Mouse (Mus musculus) intestine, embryonic 14.5 days (tissue): ENCODE data around the gene S1pr5. TPM values are rescaled to one million over a fixed set of nuclear protein-coding genes. Genes with fewer than 3 reads are reported as not detected.
"Not testable (repeated sequence)": the region's sequence is repeated elsewhere in the genome, so short reads cannot be mapped to it uniquely, and the experiment has no call there.

Experiments
- ATAC-seq: fragments of 200-750 bp; cut with Nextera tagmentation; replicated peaks from 2 replicates; pipeline ENCODE4 v1.8.0; 2017; ENCODE audit warnings: low read depth, moderate number of reproducible peaks, moderate TSS enrichment, moderate library complexity; ENCODE audit not compliant: low FRiP score, low TSS enrichment
- DNase-seq: peaks from one replicate; pipeline ENCODE4 v3.0.0-alpha.2; 2018; ENCODE audit warnings: low spot score
- H3K27ac ChIP-seq: fragments of 300-500 bp; sonication (generic); 2 replicates; pipeline ENCODE4 v1.5.1; 2014; ENCODE audit warnings: low read depth, mild to moderate bottlenecking, control low read depth
- H3K27me3 ChIP-seq: fragments of 300-500 bp; sonication (generic); replicated peaks from 2 replicates; pipeline ENCODE4 v1.6.1; 2014; ENCODE audit warnings: low read length, control low read depth; ENCODE audit not compliant: control insufficient read depth, insufficient read depth
- H3K36me3 ChIP-seq: fragments of 300-500 bp; sonication (generic); 2 replicates; pipeline ENCODE4 v1.6.1; 2014; ENCODE audit warnings: low read length, control low read depth; ENCODE audit not compliant: control insufficient read depth, insufficient read depth
- H3K4me1 ChIP-seq: fragments of 300-500 bp; sonication (generic); replicated peaks from 2 replicates; pipeline ENCODE4 v1.6.1; 2014; ENCODE audit warnings: low read length, control low read depth, mixed read lengths; ENCODE audit not compliant: control insufficient read depth, insufficient read depth
- H3K4me2 ChIP-seq: fragments of 300-500 bp; sonication (generic); 2 replicates; pipeline ENCODE4 v1.6.1; 2014; ENCODE audit warnings: low read length
- H3K4me3 ChIP-seq: fragments of 300-500 bp; sonication (generic); 2 replicates; pipeline ENCODE4 v1.5.1; 2014; ENCODE audit warnings: low read depth, low read length, control low read depth, mixed read lengths
- H3K9ac ChIP-seq: fragments of 300-500 bp; sonication (generic); 2 replicates; pipeline ENCODE4 v1.6.1; 2014; ENCODE audit warnings: mild to moderate bottlenecking, low read length
- H3K9me3 ChIP-seq: fragments of 300-500 bp; sonication (generic); 2 replicates; pipeline ENCODE4 v1.6.1; 2016; ENCODE audit warnings: low read length, control low read depth; ENCODE audit not compliant: control insufficient read depth
- WGBS: fragments of 180-500 bp; shearing (Covaris S2); extraction: QIAGEN DNeasy Blood & Tissue Kit; methylation state at CpG from one replicate; pipeline ENCODE4 v1.1.7; 2014; 5-methylcytosine and 5-hydroxymethylcytosine counted together
- polyA plus RNA-seq: library from polyadenylated mRNA; unstranded; fragments of >200 nt; fragmentation: Nextera tagmentation; extraction: Ambion mirVana; gene quantifications from 2 replicates; pipeline ENCODE4 v1.2.1, GENCODE M21; 2014

Gene S1pr5
- polyA plus RNA-seq: 0.07 and 0.13 TPM in 2 replicates

- ATAC-seq (no peak), DNase-seq (no peak)
- H3K4me1 ChIP-seq: peaks cover 11% of the 10 kb centered on the region
- H3K27me3 ChIP-seq: peaks cover 90% of the 10 kb centered on the region
- no peaks in the 10 kb centered on the region for H3K9me3 ChIP-seq
- WGBS: 1% methylated on average over 30 of the region's 30 CpGs
- no peak within 1 kb of the TSS for H3K27ac ChIP-seq
- no peaks in the 10 kb centered on the region for H3K36me3 ChIP-seq
- no peak within 1 kb of the TSS for H3K9ac ChIP-seq
- peak within 1 kb of the TSS; percentile 11; the same call in 1 of the 2 replicates for H3K4me3 ChIP-seq
- peak within 1 kb of the TSS; percentile 41 for H3K4me2 ChIP-seq
These were observed at the start of gene S1pr5 for GRCm38 (mm10) chr9:21248326-21248725. TSS of gene S1pr5 (minus strand) at chr9:21248443.

GRCm38 (mm10) chr9:21292271-21292670 lies 44.0 kb upstream of the S1pr5 start:
- no peak overlapping the region for H3K27ac ChIP-seq
- peaks cover 12% of the 10 kb centered on the region for H3K4me1 ChIP-seq
- H3K36me3 ChIP-seq: no peaks in the 10 kb centered on the region
- DNase-seq: no peak
- H3K4me3 ChIP-seq: no peak overlapping the region
- no peak overlapping the region for H3K9ac ChIP-seq
- no peaks in the 10 kb centered on the region for H3K9me3 ChIP-seq
- peak overlapping the region; percentile 72 for H3K4me2 ChIP-seq
- no peaks in the 10 kb centered on the region for H3K27me3 ChIP-seq
- no peak for ATAC-seq
- 95% methylated on average over 3 of the region's 3 CpGs for WGBS

GRCm38 (mm10) chr9:21291868-21292267 lies 43.6 kb upstream of the S1pr5 start:
- H3K27me3 ChIP-seq, ATAC-seq, H3K36me3 ChIP-seq, H3K9me3 ChIP-seq: not testable (repeated sequence)
- 16% methylated on average over 7 of the region's 7 CpGs for WGBS
- Histone ChIP-seq H3K27ac (peak overlapping the region; percentile 85), H3K9ac (peak overlapping the region; percentile 44), H3K4me2 (peak overlapping the region; percentile 72), H3K4me1 (peaks cover 16% of the 10 kb centered on the region), H3K4me3 (peak overlapping the region; percentile 84)
- DNase-seq: peak; percentile 59

GRCm38 (mm10) chr9:21291022-21291787 lies 43.0 kb upstream of the S1pr5 start, which contains the start of gene Cdkn2d:
TSS of gene Cdkn2d (minus strand) at chr9:21291407.
- Histone ChIP-seq H3K27me3 (no peaks in the 10 kb centered on the region), H3K4me2 (peak within 1 kb of the TSS; percentile 72), H3K27ac (peak within 1 kb of the TSS; percentile 85), H3K9ac (peak within 1 kb of the TSS; percentile 61), H3K9me3 (no peaks in the 10 kb centered on the region), H3K4me3 (peak within 1 kb of the TSS; percentile 84), H3K4me1 (peaks cover 22% of the 10 kb centered on the region), H3K36me3 (no peaks in the 10 kb centered on the region)
- DNase-seq: peak; percentile 99
- WGBS: under 1% methylated on average over 51 of the region's 51 CpGs
- ATAC-seq: peak; percentile 96

GRCm38 (mm10) chr9:21290589-21290988 lies 42.3 kb upstream of the S1pr5 start:
- no peak for DNase-seq
- WGBS: under 1% methylated on average over 20 of the region's 20 CpGs
- Histone ChIP-seq H3K27ac (no peak overlapping the region; the same call in 1 of the 2 replicates), H3K36me3 (peaks cover 3% of the 10 kb centered on the region; the same call in 1 of the 2 replicates), H3K4me3 (peak overlapping the region; percentile 84), H3K4me1 (peaks cover 22% of the 10 kb centered on the region), H3K4me2 (peak overlapping the region; percentile 72), H3K9ac (peak overlapping the region; percentile 61), H3K27me3 (no peaks in the 10 kb centered on the region), H3K9me3 (no peaks in the 10 kb centered on the region)
- 0 out of 2 replicates have a peak, but pooled peaks have one; percentile 0 for ATAC-seq

- Histone ChIP-seq H3K27ac (no peak overlapping the region), H3K4me3 (no peak overlapping the region), H3K27me3 (no peaks in the 10 kb centered on the region), H3K9me3 (no peaks in the 10 kb centered on the region), H3K4me2 (no peak overlapping the region), H3K9ac (no peak overlapping the region), H3K36me3 (peaks cover 15% of the 10 kb centered on the region), H3K4me1 (peaks cover 22% of the 10 kb centered on the region)
- no peak for DNase-seq
- 86% methylated on average over 2 of the region's 2 CpGs for whole genome bisulfite sequencing
- ATAC-seq: no peak
These were observed 41.1 kb upstream of the S1pr5 start for GRCm38 (mm10) chr9:21289337-21289671.

GRCm38 (mm10) chr9:21288404-21289336 lies 40.4 kb upstream of the S1pr5 start:
- no peak for DNase-seq
- peaks cover 22% of the 10 kb centered on the region for H3K4me1 ChIP-seq
- H3K27me3 ChIP-seq: no peaks in the 10 kb centered on the region
- no peak for ATAC-seq
- 74% methylated on average over 13 of the region's 13 CpGs for WGBS
- no peaks in the 10 kb centered on the region for H3K9me3 ChIP-seq
- peak overlapping the region; percentile 71 for H3K4me3 ChIP-seq
- peak overlapping the region; percentile 34; the same call in 1 of the 2 replicates for H3K9ac ChIP-seq
- peak overlapping the region; percentile 72 for H3K4me2 ChIP-seq
- H3K36me3 ChIP-seq: peaks cover 22% of the 10 kb centered on the region
- peak overlapping the region; percentile 59; the same call in 1 of the 2 replicates for H3K27ac ChIP-seq

- Histone ChIP-seq H3K27ac (peak within 1 kb of the TSS; percentile 77), H3K4me3 (peak within 1 kb of the TSS; percentile 71), H3K9ac (peak within 1 kb of the TSS; percentile 63), H3K4me2 (peak within 1 kb of the TSS; percentile 72), H3K27me3 (no peaks in the 10 kb centered on the region), H3K9me3 (no peaks in the 10 kb centered on the region), H3K4me1 (peaks cover 22% of the 10 kb centered on the region), H3K36me3 (peaks cover 23% of the 10 kb centered on the region)
- DNase-seq: peak; percentile 98
- peak; percentile 70 for ATAC-seq
- WGBS: under 1% methylated on average over 59 of the region's 59 CpGs
These were observed 39.5 kb upstream of the S1pr5 start, which contains the start of gene Kri1 for GRCm38 (mm10) chr9:21287571-21288402. TSS of gene Kri1 (minus strand) at chr9:21287969.
